Mouse (Mus musculus) thymus, postnatal 10 days (tissue): Measurements from ENCODE around the gene Scn4a.
"Not testable (repeated sequence)": the region's sequence is repeated elsewhere in the genome, so short reads cannot be mapped to it uniquely, and the experiment has no call there.

Experiments
- DNase-seq, 2 experiments: peaks; one replicate each; pipeline ENCODE4 v3.0.0; 2021; ENCODE audit warnings: low spot score in 2 of 2

Scn4a gene

DNA sequence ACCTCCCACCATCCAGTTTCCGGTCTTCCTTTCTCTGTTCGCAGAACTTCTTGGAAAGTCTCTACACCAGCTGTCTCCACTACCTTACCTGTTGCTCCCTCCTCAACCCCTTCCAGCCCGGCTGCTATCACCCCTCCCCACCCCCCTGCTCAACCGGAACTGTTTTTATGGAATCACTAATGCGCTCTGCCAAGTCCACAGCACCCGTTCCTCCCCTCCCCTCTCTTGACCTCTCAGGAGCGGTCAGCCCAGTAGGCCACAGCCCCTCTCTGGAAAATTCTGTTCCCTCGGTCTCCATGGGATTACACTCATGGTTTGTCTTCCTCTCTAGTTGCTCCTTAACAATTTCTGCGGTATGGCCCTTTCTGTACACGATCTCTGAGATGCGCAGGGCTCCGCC is at the start of gene Scn4a:
TSS of gene Scn4a (minus strand) at position 101 of the 400 bp plus-strand sequence.
- DNase-seq: no peak

DNA sequence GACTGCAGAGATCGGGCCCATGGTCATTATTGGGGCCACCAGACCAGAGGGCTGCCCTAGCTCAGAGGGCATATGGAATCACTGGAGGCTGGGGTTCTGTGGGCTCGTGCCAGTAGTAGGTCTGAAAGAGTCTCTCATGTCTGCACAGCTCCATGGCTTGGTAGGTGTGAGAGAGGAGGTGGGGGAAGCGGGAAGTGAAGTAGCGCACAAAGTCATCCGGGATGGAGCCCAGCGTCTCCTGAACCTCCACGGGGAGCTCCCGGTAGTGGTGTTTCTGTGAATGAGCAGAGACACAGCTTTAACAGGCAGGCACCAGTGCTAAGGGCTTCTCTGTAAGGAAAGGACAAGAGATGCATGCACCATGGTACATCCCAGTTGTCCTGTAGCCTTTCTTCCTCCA is 45.4 kb upstream of the Scn4a start:
- no peak for DNase-seq

DNA sequence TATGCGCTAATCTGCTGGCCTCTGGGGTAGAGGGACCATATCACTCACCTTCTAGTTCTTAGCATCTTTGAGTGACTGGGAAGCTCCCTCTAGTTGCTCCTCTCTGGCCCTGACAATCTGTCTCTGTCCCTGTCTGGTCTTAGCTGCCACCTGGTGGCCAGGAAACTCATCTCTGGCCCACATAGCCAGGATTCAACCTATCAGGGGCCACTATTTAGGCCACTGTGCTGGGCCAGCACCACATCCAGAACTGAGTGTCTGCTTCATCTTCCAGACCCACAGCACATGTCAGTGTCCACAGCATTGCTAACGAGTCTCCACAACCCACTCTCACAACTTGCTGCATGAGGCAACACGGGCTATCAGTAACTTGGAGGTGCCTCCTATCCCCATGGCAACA is 44.6 kb upstream of the Scn4a start:
- no peak for DNase-seq

DNA sequence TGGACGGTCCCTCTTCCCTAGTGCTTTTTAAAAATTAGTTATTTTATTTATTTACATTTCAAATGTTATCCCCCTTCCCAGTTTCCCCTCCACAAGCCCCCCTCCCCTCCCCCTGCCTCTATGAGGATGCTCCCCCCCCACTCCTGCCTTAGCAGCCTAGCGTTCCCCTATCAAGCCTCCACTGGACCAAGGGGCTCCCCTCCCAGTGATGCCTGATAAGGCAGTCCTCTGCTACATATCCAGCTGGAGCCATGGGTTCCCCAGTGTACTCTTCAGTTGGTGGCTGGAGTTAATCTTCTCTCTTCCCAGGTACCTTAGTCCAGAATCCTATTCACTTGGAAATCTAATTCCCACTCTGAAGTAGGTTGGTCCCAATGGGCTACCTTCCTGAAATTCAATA is 41.0 kb upstream of the Scn4a start:
- not testable (repeated sequence) for DNase-seq

DNA sequence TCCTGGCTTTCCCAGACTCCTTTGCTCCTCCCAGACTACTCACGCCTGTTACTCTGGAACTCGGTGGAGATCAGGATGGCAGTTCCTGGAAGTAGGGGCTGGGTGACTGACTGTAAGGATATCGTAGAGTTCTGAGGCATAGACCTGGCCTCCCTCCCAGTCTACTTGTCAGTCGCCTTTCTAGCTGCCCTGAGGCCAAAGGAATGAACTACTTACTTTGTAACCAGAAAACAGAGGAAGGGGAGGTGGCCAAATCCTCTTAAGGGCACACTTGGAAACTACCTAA is 40.2 kb upstream of the Scn4a start:
- DNase-seq: no peak

DNA sequence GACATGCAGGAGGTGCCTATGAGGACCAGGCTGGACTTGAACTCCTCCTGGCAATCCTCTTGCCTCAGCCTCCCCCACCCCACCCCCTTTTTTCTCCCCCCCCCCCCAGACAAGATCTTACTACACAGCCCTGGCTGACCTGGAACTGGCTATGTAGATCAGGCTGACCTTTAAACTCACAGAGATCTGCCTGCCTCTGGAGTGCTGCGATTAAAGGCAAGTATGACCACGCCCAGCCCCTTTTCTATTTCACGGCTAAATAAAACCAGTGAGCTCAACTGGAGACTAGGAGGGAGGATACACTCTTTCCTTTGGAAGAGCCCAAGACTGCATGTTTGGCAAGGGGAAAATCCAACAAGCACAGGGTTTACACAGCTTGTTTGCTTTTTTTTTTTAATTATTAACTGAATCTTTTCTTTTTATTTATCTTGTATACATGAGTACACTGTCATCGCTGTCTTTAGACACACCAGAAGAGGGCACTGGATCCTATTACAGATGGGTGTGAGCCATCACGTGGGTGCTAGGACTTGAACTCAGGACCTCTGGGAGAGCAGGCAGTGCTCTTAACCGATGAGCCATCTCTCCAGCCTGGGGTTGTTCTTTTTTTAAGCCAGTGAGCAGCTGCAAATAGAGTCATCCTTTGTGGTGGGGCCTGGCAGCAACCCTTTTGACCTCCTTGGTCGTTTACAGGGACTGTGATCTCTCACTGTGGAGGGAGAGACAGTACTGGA is 39.7 kb upstream of the Scn4a start:
- DNase-seq: no peak

DNA sequence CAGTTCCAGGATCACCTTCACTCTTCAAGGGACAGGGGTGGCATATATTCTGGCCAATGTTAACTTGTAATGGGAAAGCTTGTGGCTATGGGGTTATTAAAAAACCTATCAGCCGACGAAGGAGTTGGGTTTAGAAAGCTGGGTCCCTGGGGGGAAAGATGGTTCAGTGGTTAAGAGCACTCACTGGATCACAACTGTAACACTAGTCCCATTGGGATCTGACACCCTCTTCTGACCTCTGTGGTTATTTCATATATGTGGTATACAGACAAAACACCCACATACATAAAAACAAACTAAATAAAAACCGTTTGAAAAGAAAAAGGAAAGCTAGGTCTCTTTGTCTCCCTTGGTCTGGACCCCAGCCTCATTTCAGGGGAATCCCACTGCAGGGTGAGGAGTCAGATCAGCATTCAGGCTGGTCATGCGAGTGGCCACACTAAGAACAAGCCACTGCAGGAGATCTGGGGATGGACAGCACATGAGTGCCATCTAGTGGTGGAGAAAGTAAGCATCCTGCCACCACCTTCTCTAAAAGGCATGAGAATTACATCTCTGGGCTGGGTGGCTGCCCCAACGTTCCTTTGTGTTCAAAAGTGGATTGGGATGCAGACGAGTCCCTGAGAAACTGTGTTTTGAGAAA is 38.6 kb upstream of the Scn4a start:
- peak; percentile 52 to 80 for DNase-seq

DNA sequence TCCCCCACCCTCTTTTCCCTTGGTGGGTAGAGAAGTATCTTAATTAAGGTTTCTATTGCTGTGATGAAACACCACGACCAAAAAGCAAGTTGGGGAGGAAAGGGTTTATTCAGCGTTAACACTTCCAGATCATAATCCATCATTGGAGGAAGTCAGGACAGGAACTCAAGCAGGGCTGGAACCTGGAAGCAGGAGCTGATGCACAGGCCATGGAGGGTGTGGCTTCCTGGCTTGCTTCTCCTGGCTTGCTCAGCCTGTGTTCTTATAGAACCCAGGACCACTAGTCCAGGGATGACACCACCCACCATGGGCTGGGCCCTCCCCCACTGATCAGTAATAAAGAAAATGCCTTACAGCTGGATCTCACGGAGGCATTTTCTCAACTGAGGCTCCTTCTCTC is 37.7 kb upstream of the Scn4a start:
- DNase-seq: no peak

DNA sequence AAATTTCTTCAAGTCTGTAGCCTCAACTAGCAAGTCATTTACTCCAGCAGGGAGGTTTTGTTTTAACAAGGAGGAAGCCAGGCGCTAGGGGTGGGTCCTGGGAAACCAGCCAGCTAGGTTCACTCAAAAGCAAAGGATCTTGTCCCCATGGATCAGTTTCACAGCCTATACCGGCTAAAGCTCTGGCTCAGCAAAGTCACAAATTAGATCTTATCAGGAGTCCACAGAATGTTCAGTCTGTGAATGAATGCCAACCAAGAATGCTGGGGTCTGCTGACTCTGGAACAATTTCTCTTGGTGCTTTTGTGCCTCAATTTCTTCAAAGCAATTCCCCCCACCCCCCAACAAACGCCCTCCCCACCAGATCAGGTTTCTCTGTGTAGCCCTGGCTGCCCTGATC is 36.5 kb upstream of the Scn4a start:
- DNase-seq: no peak

DNA sequence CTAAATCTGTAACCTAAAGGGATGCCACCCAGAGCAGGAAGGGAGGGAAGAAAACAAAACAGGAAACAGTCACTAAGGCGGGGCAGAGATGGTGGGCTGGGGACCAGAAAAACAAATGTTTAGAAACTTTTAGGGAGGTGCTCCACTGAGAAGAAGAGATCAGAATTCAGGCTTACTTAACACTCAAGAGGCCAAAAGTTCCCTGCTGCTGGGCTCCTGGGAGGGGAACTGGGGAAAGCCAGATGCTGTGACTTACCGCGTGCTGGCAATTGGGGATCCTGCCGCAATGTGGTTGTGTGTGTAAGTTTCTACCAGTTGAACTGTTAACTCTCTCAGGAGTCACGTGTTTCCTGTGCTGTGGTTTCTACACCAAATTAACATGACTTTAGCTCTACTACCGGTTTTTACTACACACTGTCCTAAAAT is 34.7 kb upstream of the Scn4a start, which contains the start of gene Icam2:
TSS of gene Icam2 (minus strand) at position 285 of the 426 bp plus-strand sequence.
- DNase-seq: peak; percentile 62 to 69

DNA sequence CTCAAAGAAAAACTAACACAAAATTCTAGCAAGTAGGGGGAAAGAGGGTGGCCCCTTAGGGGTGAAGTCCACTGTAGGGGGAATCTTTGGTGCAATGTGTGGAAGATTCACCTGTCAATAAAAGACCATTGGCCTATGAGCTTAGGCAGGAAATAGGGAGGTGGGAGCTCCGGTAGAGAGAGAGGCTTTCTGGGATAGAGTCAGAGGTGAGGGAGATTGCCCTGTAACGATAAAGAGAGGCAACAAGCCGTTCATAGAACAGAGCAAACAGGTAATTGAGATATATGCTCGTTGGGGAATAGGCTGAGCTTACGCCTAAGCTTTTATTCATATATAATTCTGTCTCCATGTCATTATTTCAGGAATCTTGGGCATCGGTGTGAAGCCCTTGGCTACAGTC is 33.9 kb upstream of the Scn4a start:
- peak; percentile 36 to 43 for DNase-seq

DNA sequence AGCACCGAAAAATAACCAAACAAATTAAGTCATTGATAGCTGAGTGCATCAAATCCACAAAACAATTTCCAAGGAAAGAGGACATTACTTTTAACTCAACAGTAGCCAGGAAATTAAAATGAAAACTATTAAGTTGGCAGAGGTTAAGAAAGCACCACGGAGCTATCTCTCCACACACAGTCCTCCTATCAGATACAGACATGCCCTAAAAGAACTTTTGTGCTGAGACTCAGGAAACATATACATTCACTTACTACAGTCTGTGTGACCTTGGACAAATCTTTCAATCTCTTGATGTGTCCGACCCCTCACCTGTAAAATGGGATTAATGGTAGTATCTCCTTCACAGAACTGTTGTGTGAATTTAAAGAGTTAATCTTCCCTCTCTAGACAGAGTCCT is 33.3 kb upstream of the Scn4a start:
- DNase-seq: no peak

DNA sequence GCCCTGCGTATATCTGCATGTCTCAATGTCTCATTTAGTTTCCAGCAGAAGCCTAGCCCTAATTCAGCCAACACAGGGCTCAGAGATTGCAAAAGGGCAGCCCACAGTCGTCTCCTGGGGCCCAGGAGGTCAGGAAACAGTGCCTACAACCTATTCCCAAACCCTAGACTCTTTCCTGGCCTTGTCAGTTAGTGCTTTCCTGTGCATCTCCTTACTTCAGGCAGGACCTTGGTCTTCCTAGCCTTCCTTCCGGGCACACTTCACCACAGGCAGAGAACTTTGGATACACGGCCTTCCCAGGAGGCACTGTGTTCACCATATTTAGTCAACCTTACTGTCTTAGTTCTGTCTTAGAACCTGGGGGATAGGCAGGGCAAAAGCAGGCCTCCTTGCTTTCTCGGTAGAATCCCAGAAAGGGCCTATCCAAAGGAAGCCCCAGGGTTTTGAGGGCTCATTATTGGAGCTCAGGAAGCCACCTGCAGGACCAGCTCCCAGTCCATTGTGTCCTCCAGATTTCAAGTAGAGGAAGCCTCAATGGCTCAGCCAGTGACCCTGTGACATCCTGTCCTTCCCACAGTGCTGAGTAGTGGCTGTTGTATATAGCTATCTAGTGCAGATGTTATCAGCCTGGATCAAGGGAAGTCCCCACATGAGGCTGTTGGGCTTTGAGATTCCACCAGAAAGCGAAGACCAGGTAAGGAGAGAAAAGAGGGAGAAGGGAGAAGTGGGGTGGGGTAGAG is 30.1 kb upstream of the Scn4a start:
- no peak for DNase-seq

DNA sequence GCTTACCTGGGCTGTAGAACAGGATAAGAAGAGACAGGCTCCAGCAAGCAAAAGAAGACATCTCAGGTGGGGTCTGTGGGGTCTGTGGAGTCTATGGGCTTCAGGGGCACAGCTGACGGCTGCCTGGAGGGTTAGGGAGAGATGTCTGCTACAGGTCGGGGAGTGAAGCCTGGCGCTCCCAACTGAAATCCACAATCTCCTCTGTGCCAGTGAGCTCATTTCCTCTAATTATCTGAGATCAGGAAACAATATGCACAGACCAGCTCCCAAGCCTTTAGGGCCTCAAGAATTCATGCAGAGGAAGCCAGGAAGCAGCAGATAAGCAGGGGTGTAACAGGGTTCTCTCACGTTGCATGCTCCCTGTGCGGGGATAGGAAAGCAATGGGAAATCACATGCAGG is 29.3 kb upstream of the Scn4a start:
- DNase-seq: no peak

DNA sequence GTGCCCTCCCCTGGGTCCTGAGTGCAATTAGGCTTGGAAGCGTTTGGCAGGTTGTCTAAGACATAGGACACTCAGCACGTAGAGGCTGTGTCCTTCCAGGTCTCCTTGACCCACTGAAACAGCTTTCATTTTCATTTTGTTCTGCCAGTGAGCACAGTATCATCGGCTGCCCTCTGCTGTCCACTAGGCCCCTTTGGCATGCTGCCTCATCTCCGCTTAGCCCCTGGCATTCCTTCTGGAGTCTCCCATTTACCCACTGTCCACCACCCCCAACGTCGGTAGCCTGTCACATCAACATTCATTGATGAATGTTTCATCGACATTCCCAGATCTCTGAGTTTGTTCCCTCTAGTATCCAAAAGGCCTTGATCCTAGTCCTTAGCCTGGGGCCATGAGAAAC is 28.8 kb upstream of the Scn4a start:
- no peak for DNase-seq

DNA sequence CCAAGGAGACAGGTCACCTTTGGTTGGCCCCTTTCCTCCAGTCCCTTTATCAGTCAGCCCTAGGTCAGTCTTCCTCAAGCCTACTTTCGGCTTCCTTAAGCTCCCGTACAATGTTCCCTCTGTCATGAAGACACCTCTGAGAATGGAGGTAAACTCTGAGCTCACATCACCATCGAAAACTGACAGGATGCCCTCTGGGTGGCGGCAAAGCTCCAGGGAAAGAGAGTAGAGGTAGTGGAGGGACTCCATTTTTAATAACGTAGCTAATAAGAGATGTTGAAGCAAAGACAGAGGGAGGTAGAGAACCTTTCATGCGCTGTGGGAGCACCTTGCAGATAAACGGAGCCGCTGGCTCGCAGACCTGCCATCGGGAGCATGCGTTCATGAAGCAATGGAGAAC is 27.9 kb upstream of the Scn4a start:
- DNase-seq: no peak

DNA sequence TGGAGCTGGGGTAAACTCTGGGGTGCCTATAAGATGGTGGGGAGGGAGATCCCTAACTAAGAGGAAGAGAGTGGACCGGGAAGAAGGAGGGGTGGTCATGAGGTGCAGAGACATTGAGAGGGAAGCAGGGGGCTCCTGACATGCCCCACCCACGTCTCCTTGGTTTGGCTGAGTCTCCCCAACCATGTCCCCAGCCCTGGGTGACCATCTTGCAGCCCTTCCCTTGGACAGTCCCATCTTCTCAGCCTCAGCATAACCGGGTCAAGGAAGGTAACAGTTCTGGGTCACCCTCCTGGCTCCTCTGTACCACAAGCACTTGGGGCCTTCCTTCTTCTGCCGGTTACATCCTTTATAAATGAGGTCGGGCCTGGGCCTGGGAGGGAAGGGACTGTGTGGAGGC is 21.9 kb upstream of the Scn4a start:
- DNase-seq: peak; percentile 33 to 36

DNA sequence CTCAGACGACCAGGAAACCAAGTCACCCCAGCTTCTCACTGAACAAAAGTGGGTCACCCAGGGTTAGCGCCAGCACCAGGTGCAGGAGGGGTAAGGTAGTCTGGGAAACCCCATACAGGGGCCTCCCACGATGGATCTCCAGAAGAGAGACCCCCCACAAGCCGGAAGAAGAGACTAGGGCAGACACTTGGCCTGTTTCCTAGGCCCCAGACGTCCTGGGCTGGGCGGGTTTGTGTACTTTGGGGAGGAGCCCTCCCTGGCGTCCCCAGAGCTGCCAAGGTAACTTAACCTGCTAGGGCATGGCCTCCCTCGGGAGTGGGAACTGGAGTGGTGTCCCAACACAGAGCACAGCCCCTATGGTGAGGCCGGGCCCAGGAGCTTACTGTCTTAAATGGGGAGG is 21.5 kb upstream of the Scn4a start:
- peak; percentile 81 to 89 for DNase-seq

DNA sequence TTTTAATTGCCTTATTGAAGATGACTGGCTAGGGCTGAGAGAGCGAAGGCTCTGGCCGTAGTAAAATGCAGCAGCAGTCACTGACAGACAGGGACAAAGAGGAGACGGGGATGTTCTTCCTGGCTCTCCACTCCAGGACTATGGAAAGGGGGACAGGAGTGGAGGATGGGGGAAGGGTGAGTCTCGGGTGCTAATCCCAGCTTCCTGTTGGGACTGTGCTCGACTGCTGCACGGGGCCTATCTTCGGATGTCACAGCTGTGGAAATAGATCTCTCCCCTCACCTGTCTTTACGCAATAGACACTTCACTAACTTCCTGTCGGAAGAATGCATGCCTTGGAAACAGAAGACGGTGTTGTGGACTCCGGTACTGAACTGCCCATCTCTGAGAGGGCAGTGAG is 20.9 kb upstream of the Scn4a start:
- DNase-seq: peak in 1 of 2 experiments; percentile 32

DNA sequence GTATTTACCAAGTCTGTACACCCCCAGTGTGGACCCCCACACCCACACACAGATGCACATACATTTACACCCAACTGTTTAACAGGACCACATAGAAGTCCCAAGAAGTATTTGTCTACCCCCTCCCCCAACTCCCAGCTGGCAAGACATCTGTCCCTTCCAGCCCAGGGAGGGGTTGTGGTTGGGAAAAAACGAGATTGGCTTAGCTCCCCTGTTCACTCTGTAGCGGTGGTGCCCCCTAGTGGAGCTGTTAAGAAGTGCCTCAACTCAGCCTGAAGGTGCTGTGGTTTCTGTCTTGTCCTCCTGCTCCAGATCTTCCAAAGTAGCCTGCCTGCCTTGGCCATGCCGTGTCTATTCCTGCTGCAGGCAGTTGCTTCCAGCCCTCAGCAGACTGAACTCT is 13.2 kb upstream of the Scn4a start:
- peak; percentile 74 to 90 for DNase-seq

DNA sequence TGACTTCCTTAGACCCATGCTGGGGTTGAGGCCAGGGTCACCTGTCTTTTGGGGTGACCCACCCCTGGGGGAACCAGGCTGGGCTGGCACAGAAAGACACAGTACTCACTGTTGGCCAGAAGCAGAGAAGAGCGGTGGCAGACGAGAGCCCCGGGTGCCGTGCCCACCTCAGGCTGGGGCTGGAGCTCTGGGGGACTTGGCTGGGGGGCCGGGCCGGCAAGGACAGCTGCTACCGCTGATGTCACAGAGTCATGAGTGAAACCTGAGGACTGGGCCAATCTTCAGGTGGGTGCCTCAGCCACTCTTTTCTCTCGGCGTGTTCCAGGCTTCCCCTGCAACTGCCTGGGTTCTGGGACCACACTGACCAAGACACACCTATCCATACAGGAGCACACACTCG is 12.3 kb upstream of the Scn4a start, which contains the start of gene Prr29:
TSS of gene Prr29 (plus strand) at position 107 of the 400 bp plus-strand sequence.
- no peak for DNase-seq

DNA sequence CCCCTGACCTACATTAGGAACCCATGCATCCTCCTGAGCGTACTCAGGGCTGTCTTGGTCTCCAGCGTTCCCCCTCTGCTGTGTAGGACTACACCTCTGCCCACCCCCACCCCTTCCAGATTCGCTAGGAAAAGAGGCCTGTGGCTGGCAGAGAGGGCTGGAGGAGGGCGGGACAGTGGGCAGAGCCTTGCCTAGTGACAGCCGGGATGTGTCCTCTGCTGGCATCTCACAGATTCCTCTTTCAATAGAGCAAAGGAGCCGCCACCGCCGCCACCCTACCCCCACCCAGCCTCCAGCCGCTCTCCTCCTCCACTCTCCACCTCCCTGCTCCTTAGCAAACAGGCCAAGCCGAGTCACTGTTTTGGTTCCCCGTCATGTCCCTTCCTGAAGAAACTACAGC is 11.6 kb upstream of the Scn4a start:
- DNase-seq: no peak

DNA sequence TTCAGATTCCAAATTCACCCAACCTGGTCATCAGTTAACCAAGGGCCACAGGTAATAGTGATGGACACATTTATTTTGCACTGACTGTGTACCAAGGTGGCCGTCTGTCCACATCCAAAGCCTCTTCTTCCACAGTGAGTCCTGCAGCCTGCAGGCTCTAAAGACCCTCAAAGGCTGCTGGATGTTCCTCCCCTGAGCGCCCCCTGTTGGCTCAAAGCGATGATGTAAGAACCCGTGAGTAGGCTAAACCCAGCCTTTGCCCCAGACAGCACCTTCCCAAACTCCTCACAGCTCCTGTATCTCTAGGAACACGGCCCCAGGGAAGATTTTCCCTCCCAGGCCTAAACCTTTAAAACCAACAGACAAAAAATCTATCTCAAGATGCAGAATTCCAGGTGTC is 6.3 kb upstream of the Scn4a start:
- DNase-seq: peak in 1 of 2 experiments; percentile 63
